Mouse (Mus musculus) heart, embryonic 11.5 days (tissue): ENCODE results near the gene Slc35b4. TPM values are rescaled to one million over a fixed set of nuclear protein-coding genes. Genes with fewer than 3 reads are reported as not detected.
A peak's percentile ranks its signal among the peaks of the same experiment; 100 is the strongest.

Experiments
- ATAC-seq: fragments of 200-750 bp; cut with Nextera tagmentation; replicated peaks from 2 replicates; pipeline ENCODE4 v1.8.0; 2017; ENCODE audit warnings: moderate library complexity; ENCODE audit not compliant: insufficient number of reproducible peaks, low FRiP score, low TSS enrichment
- H3K27ac ChIP-seq: fragments of 300-500 bp; sonication (generic); 2 replicates; pipeline ENCODE4 v1.5.1; 2014; ENCODE audit warnings: mild to moderate bottlenecking, low read depth, low read length
- H3K27me3 ChIP-seq: fragments of 300-500 bp; sonication (generic); 2 replicates; pipeline ENCODE4 v1.6.1; 2014; ENCODE audit warnings: mild to moderate bottlenecking, low read length, mixed read lengths; ENCODE audit not compliant: control insufficient read depth, insufficient read depth
- H3K36me3 ChIP-seq: fragments of 300-500 bp; sonication (generic); 2 replicates; pipeline ENCODE4 v1.6.1; 2014; ENCODE audit warnings: mild to moderate bottlenecking, low read length, moderate library complexity, mixed read lengths; ENCODE audit not compliant: control insufficient read depth, insufficient read depth
- H3K4me1 ChIP-seq: fragments of 300-500 bp; sonication (generic); 2 replicates; pipeline ENCODE4 v1.6.1; 2014; ENCODE audit warnings: low read length; ENCODE audit not compliant: control insufficient read depth, insufficient read depth
- H3K4me2 ChIP-seq: fragments of 300-500 bp; sonication (generic); 2 replicates; pipeline ENCODE4 v1.6.1; 2014; ENCODE audit warnings: mild to moderate bottlenecking, moderate library complexity
- H3K4me3 ChIP-seq: fragments of 300-500 bp; sonication (generic); 2 replicates; pipeline ENCODE4 v1.5.1; 2014; ENCODE audit warnings: low read depth, low read length
- H3K9ac ChIP-seq: fragments of 300-500 bp; sonication (generic); 2 replicates; pipeline ENCODE4 v1.6.1; 2014; ENCODE audit warnings: mild to moderate bottlenecking, low read depth, low read length, moderate library complexity
- H3K9me3 ChIP-seq: fragments of 300-500 bp; sonication (generic); replicated peaks from 2 replicates; pipeline ENCODE4 v1.6.1; 2016; ENCODE audit warnings: low read length; ENCODE audit not compliant: control insufficient read depth
- WGBS: fragments of 180-500 bp; shearing (Covaris S2); extraction: QIAGEN DNeasy Blood & Tissue Kit; methylation state at CpG from one replicate; pipeline ENCODE4 v1.1.7; 2014; ENCODE audit not compliant: insufficient replicate concordance; 5-methylcytosine and 5-hydroxymethylcytosine counted together
- polyA plus RNA-seq: library from polyadenylated mRNA; unstranded; fragments of >200 nt; fragmentation: Nextera tagmentation; extraction: Ambion mirVana; gene quantifications from 2 replicates; pipeline ENCODE4 v1.2.1, GENCODE M21; 2014

Slc35b4 gene
- polyA plus RNA-seq, 1 experiment from 2014 or later, result 44.6 TPM

- Histone ChIP-seq H3K27me3 (no peaks in the 10 kb centered on the region), H3K27ac (peak overlapping the region; percentile 75), H3K9ac (peak overlapping the region; percentile 84), H3K9me3 (no peaks in the 10 kb centered on the region), H3K4me1 (peaks cover 15% of the 10 kb centered on the region), H3K4me2 (peak overlapping the region; percentile 73), H3K4me3 (peak overlapping the region; percentile 81), H3K36me3 (peaks cover 4% of the 10 kb centered on the region; the same call in 1 of the 2 replicates)
- 2% methylated on average over 29 of the region's 29 CpGs for WGBS
- ATAC-seq, result peak; percentile 74
Measured at GRCm38 (mm10) chr6:34176111-34176863, 624 bp downstream of the Slc35b4 start.

- Histone ChIP-seq H3K4me3 (no peak overlapping the region), H3K9ac (no peak overlapping the region), H3K4me2 (no peak overlapping the region), H3K27me3 (no peaks in the 10 kb centered on the region), H3K36me3 (peaks cover 4% of the 10 kb centered on the region; the same call in 1 of the 2 replicates), H3K9me3 (no peaks in the 10 kb centered on the region), H3K4me1 (peaks cover 18% of the 10 kb centered on the region), H3K27ac (no peak overlapping the region)
- ATAC-seq, result no peak
- WGBS, result 64% methylated on average over 8 of the region's 8 CpGs
Measured at GRCm38 (mm10) chr6:34174715-34175114, 2.2 kb downstream of the Slc35b4 start.

GRCm38 (mm10) chr6:34173251-34173650 is 3.7 kb downstream of the Slc35b4 start:
- 74% methylated on average over 12 of the region's 12 CpGs for WGBS
- no peak overlapping the region for H3K4me2 ChIP-seq
- no peaks in the 10 kb centered on the region for H3K9me3 ChIP-seq
- no peak for ATAC-seq
- no peaks in the 10 kb centered on the region for H3K27me3 ChIP-seq
- no peak overlapping the region for H3K9ac ChIP-seq
- no peak overlapping the region for H3K4me3 ChIP-seq
- H3K27ac ChIP-seq, result no peak overlapping the region
- peaks cover 18% of the 10 kb centered on the region for H3K4me1 ChIP-seq
- peaks cover 4% of the 10 kb centered on the region; the same call in 1 of the 2 replicates for H3K36me3 ChIP-seq

- Histone ChIP-seq H3K4me1 (peaks cover 18% of the 10 kb centered on the region), H3K4me2 (no peak overlapping the region)
Measured at GRCm38 (mm10) chr6:34171748-34172457, 5.0 kb downstream of the Slc35b4 start.

GRCm38 (mm10) chr6:34170844-34171494 is 5.9 kb downstream of the Slc35b4 start:
- H3K4me2 ChIP-seq, result no peak overlapping the region
- no peak overlapping the region for H3K4me3 ChIP-seq
- 47% methylated on average over 7 of the region's 7 CpGs for WGBS
- no peak overlapping the region for H3K9ac ChIP-seq
- ATAC-seq, result peak; percentile 61; the same call in 1 of the 2 replicates
- H3K27me3 ChIP-seq, result no peaks in the 10 kb centered on the region
- H3K27ac ChIP-seq, result 0 out of 2 replicates have a peak overlapping the region, but pooled peaks have one; percentile 25
- H3K4me1 ChIP-seq, result peaks cover 17% of the 10 kb centered on the region
- H3K9me3 ChIP-seq, result no peaks in the 10 kb centered on the region
- H3K36me3 ChIP-seq, result peaks cover 8% of the 10 kb centered on the region; the same call in 1 of the 2 replicates

More at GRCm38 (mm10) chr6:34171748-34172457, 5.0 kb downstream of the Slc35b4 start:
- no peak for ATAC-seq
- Histone ChIP-seq H3K4me3 (no peak overlapping the region), H3K27ac (no peak overlapping the region), H3K36me3 (peaks cover 4% of the 10 kb centered on the region; the same call in 1 of the 2 replicates), H3K27me3 (no peaks in the 10 kb centered on the region), H3K9ac (no peak overlapping the region), H3K9me3 (no peaks in the 10 kb centered on the region)
- 88% methylated on average over 12 of the region's 12 CpGs for WGBS

- Histone ChIP-seq H3K4me2 (no peak overlapping the region), H3K9ac (no peak overlapping the region), H3K4me1 (peaks cover 12% of the 10 kb centered on the region), H3K27ac (no peak overlapping the region), H3K27me3 (no peaks in the 10 kb centered on the region), H3K36me3 (peaks cover 11% of the 10 kb centered on the region), H3K9me3 (no peaks in the 10 kb centered on the region), H3K4me3 (no peak overlapping the region)
- no peak for ATAC-seq
- 87% methylated on average over 3 of the region's 3 CpGs for WGBS
Measured at GRCm38 (mm10) chr6:34168834-34169233, 8.1 kb downstream of the Slc35b4 start.

GRCm38 (mm10) chr6:34163014-34163413 is 13.9 kb downstream of the Slc35b4 start:
- peaks cover 10% of the 10 kb centered on the region for H3K36me3 ChIP-seq
- H3K27ac ChIP-seq, result no peak overlapping the region
- no peaks in the 10 kb centered on the region for H3K27me3 ChIP-seq
- no peaks in the 10 kb centered on the region for H3K9me3 ChIP-seq
- ATAC-seq, result no peak
- H3K4me3 ChIP-seq, result no peak overlapping the region
- no peak overlapping the region for H3K9ac ChIP-seq
- 78% methylated on average over 9 of the region's 9 CpGs for WGBS
- no peak overlapping the region for H3K4me2 ChIP-seq
- H3K4me1 ChIP-seq, result 0 out of 2 replicates have a peak, but pooled peaks cover 7% of the 10 kb centered on the region

- Histone ChIP-seq H3K9ac (no peak overlapping the region), H3K4me2 (no peak overlapping the region), H3K9me3 (no peaks in the 10 kb centered on the region), H3K36me3 (peaks cover 11% of the 10 kb centered on the region), H3K27me3 (no peaks in the 10 kb centered on the region), H3K4me1 (0 out of 2 replicates have a peak, but pooled peaks cover 7% of the 10 kb centered on the region), H3K27ac (no peak overlapping the region), H3K4me3 (no peak overlapping the region)
- 69% methylated on average over 2 of the region's 2 CpGs for WGBS
- ATAC-seq, result no peak
Measured at GRCm38 (mm10) chr6:34162607-34163006, 14.3 kb downstream of the Slc35b4 start.
